Mouse (Mus musculus) c-Kit-positive CD71-positive TER-119-positive erythroid progenitor cells, embryonic 14.5 days (primary cell): Measurements from ENCODE around the gene Hapln4.
"Not testable (repeated sequence)": the region's sequence is repeated elsewhere in the genome, so short reads cannot be mapped to it uniquely, and the experiment has no call there.

Experiments used
- DNase-seq: peaks from one replicate; pipeline ENCODE4 v3.0.0-alpha.2; 2013; ENCODE audit warnings: low spot score

The Hapln4 gene

DNA sequence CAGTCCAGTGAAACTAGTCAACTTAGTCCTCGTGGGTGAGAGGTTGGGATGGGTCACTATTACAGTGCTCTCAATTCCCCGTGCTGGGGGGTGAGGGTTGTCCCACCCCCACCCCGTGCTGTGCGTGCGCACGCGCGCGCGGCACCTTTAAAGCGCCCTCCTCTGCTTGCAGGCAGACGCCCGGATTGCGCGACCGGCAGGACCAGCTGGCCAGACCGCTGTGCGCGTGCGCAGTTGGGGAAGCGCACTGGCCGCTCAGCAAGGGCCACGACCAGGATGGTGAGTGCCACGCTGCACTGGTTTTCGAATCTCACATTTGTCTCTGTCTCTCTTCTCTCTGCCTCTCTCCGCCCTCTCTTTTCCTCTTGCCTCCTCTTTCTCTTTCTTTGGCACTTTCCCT lies at the start of gene Hapln4:
Gene Hapln4, plus strand, starts transcription at position 173 of the 400 bp plus-strand sequence.
- no peak for DNase-seq

GRCm38 (mm10) chr8:70037994-70038393 lies 45.3 kb upstream of the Hapln4 start:
- DNase-seq: no peak

DNA sequence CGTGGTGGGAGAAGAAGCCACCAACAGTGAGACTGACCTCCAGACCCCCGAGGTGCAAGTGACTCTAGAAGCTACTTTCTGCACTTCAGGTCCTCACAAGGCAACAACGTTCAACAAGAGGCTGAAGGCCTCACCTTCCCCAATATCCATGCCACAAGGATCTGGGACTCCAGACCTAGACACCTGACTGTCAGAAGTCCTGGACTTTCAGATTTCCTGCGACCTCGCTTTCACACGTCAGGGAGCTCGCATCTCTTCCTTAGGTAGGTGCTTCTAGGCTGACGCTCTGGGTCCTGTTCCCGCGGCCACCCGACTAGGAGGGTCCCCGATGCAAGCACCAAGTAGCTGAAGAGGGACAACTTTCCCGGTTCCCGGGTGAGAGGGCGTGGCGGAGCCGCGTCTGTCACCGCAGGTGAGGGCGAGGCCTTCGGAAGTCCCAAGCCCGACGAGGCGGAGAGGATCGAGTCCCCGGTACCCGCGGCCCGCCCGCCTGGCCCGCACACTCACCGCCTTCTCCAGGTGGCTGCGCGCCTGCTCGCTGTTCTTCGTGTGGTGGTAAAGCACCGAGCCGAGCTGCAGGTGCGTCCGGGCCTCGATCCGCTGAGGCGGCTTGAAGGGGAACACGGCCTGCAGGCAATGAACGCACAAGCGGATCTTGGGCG lies 41.2 kb upstream of the Hapln4 start:
- DNase-seq: no peak

GRCm38 (mm10) chr8:70042583-70043455 lies 40.4 kb upstream of the Hapln4 start, which contains the start of the genes Mau2 and Sugp1:
TSS of gene Mau2 (minus strand) at chr8:70042734.
TSS of gene Sugp1 (plus strand) at chr8:70042813.
- DNase-seq: peak; percentile 96

DNA sequence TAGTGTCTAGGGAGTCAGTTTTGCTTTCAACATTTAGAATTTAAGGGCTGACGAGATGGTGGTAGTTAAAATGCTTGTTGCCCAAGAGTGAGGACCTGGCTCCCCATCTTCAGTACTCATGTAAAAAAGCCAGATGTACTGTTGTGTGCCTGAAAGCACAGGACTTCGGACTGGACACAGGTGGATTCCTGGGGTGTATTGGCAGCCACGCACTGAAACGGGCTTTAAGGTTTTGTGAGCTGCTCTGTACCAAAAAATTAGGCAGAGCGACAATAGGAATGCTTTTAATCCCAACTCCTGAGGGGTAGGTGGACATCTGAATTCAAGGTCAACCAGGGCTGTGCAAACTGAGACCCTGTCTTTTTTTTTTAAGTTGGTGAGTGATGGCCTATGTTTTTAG lies 39.3 kb upstream of the Hapln4 start:
- no peak for DNase-seq

DNA sequence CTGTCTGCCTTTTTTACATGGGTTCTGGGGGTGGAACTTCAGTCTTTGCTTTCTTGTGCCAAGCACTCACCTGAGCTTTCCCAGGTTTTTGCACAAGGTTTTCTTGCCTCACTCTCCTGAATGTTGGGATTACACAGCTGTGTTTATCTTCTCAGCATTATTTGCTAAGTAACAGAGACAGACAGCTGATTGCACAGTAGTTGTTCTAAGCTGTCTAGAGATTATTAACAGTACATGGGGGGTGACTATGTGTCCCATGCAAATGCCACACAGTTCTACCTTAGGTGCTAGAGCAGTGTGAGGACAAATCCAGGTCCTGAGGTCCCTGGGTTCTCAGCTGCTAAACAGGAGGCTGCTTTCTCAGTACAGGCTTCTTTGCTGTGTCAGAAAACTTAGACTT lies 33.6 kb upstream of the Hapln4 start:
- DNase-seq: no peak

DNA sequence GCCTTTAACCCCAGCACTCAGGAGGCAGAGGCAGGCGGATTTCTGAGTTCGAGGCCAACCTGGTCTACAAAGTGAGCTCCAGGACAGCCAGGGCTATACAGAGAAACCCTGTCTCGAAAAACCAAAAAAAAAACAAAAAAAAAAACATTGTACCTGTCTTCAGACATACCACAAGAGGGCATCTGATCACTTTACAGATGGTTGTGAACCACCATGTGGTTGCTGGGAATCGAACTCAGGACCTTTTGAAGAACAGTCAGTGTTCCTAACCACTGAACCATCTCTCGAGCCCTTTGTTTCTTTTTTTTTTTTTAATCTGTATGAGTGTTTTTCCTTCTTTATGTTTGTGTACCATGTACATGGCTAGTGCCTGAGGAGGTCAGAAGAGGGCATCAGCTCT lies 32.8 kb upstream of the Hapln4 start:
- not testable (repeated sequence) for DNase-seq

DNA sequence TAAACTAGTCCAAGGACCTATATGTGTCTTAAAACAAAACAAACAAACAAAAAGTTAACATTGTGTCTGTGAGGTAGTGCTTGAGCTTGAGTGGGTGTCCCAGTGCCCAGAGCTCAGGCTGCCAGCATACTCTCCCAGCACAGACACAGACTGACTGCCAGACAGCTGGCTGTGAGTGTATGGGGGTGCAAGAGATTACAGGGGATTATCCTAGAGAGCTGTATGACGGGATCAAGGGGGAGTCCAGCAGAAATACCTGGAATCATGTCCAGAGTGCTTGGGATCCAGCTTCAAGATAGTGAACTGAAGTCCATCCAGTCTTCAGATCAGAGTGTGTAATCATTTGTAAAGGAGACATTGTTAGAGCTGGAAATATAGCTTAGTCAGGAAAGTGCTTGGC lies 25.5 kb upstream of the Hapln4 start:
- no peak for DNase-seq

DNA sequence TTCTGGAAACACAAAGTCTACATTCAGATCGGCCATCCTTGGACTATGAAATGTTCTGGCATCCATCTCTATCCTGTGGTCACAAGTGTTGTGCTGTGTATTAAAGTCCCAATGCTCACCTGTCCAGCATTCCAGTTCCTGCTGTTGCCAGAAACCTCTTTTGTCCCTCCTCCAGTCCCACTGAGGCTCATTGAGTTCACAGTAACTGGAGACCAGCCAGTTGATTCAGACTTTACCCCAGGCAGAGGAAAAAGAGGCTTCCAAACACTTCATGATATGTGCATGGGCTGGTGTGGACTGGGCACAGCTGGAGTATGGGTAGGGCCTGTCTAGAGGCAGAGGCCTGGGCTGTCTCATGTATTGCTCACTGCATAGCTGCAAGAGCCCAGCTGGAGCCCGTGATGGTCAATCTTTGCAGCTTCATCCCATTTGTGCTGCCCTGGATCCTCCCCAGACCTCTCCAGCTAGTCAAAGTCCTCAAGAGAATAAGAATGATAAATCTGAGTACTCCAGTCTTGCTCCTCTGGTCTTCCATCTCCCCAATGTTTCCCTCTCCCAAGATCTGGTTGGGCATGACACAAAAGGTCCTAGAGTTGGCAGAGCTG lies 11.3 kb upstream of the Hapln4 start:
- DNase-seq: no peak

- DNase-seq: peak; percentile 21
Observed at GRCm38 (mm10) chr8:70072441-70073069, 10.7 kb upstream of the Hapln4 start, which contains the start of gene Tm6sf2. TSS of gene Tm6sf2 (plus strand) at chr8:70072924.

- DNase-seq: no peak
Observed at GRCm38 (mm10) chr8:70073120-70073519, 10.1 kb upstream of the Hapln4 start.

DNA sequence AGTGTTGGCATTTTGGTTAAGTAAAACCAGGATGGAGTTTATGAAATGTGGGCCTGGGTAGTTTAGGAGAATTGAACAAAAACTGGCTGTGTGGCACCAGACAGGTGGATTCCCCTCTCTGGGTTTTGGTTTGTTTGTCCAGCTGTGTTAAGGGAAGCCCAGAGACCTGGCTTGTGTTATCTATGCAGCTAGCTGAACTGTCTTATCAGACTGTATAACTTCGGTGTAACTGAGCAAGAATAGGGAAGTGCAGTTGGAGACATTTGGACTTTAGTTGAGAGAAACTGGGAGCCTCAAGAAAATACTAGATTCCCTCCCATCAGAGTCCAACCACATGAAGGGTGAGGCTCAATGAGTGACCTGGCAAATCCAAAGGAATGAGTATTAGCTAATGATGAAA lies 9.6 kb upstream of the Hapln4 start:
- no peak for DNase-seq

DNA sequence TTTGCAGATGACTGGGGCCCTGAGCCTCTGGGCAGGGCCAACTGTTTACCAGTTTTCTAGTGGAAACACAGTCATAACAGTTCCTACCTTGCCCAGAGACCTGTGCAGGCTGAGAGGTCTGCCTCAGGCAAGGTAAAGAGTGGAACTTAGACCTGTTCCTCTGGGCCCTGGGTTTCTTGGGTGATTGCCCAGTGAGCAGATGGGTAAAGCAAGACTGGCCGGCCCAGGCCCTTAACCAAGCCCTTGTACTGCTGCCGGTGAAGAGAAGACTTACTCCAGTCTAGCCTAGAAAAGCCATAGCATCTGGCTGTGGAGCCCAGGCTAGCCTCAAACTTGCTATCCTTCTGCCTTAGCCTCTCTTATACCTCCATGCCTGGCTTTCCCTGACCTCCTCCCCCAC lies 1.3 kb upstream of the Hapln4 start:
- no peak for DNase-seq

GRCm38 (mm10) chr8:70084191-70085065 lies 1.2 kb downstream of the Hapln4 start:
- DNase-seq: no peak

DNA sequence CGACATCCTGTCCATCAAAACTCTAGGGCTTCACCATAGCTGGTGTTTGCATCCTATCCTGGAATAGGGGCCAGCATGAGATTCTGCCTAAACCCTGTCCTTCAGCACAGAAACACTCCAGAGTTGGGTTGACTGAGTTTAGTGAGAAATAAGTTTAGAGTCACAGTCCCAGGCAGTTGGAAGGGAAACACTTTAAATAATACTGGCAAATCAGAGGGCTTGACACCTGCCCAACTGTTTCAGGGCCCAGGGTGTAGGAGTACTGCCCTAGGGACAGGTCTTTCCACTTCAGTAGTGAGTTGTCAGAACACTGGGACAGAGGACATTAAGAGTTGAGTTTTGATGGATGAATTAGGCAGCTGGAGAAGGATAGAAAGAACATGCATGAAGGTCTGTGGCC lies 2.9 kb downstream of the Hapln4 start:
- no peak for DNase-seq

DNA sequence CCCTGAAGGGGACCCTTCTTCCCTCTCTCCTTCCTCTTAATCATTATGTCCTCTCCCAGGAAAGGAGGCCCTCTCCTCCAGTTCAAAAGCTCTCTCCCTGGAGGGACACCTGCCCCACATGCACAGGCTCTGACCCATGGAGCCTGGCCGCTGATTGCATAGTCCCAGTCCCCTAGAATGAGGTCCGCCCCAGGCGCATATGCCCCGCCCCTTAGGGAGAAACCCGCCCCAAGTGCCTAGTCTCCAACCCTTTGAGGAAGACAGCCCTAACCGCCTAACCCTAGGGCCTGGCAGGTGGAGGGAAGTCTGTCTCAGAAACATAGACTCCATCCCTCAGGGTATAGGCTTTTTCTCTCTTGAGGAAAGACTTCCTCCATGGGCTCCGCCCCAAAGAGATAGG lies 4.0 kb downstream of the Hapln4 start:
- no peak for DNase-seq

DNA sequence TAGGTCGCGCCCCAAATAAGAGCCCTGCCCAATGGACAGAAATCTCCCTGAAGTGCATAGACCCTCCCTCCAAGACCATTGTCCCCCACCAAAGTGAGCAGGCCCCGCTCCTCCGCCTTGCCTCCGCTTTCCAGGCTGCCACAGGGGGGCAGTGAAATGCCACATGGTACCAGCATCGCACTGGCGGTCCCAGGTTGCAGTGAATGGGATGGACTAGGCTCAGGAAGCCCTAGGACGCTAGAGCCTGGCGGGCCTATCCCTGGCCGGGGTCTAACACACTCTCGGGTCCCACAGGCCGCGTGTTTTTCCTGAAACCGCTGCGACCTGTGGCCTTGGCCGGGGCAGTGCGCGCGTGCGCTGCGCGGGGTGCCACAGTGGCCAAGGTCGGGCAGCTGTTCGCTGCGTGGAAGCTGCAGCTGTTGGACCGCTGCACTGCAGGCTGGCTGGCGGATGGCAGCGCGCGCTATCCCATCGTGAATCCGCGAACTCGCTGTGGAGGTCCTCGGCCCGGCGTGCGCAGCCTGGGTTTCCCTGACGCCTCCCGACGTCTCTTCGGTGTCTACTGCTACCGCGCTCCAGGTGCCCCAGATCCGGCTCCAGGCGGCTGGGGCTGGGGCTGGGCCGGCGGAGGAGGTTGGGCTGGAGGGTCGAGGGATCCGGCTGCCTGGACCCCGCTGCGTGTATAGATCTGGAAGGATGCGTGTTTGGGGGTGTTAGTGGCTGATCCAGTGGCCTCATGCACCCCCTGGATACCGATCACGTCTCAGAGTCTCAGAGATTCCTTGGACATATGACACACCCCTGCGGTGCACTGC lies 4.8 kb downstream of the Hapln4 start:
- no peak for DNase-seq

GRCm38 (mm10) chr8:70089296-70089960 lies 6.2 kb downstream of the Hapln4 start:
- DNase-seq: no peak

DNA sequence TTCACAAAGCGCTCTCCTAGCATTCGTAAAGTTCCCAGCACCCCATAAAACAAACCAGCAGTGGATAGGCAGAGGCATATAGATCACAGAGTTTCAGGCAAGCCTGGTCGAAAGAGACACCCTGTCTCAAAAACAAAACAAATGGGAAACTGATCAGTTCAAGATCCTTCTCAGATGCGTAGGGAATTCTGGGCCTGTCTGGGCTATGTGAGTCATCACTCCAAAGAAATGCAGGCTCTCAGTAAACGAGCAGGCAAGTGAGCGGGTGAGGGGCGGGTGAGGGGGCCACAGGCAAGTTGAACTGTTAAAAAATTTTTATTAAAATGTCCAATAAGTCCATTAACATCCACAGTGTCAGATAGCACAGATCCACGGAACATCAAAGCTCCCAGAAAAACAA lies 9.5 kb downstream of the Hapln4 start:
- DNase-seq: no peak

DNA sequence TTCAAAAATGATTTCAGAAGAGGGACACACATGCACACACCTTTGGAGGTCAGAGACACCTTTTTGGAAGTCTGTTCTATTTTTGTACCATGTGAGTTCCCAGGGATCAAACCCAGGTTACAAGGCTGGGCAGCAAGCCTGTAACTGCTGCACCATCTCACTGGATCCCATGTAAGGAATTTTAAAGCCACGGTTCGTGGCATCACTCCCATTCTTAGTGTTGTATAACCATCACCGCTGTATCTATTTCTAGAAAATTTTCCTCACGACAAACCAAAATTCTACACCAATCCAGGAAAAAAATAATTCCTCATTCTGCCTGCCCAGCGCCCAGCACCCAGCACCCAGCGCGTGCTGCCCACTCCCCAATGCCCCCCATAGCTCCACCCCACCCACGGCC lies 16.0 kb downstream of the Hapln4 start:
- no peak for DNase-seq
